Mouse (Mus musculus) embryonic stem cell, embryonic (primary cell): ENCODE results near the gene Mlycd.

ENCODE experiments used
- CTCF ChIA-PET, 4 experiments: fragments of 300-600 bp in 2 of 4; fragments of 350-600 bp in 2 of 4; sonication (Branson Sonifier 250); formaldehyde crosslinking; loops; one replicate each; lab custom pipeline; 2022; ENCODE audit warnings: inconsistent platforms in 2 of 4; lab: Charles Lee
- POLR2A ChIA-PET, 4 experiments: fragments of 300-600 bp in 2 of 4; fragments of 350-600 bp in 2 of 4; sonication (Branson Sonifier 250); formaldehyde crosslinking; loops; one replicate each; lab custom pipeline; 2022; ENCODE audit warnings: antibody characterized with exemption in 4 of 4, inconsistent platforms in 1 of 4; lab: Charles Lee

Mlycd gene

GRCm38 (mm10) chr8:119435527-119435926, 40.8 kb downstream of the Mlycd start:
- CTCF ChIA-PET, result interaction anchor here in 3 of 4 experiments (0.6 to 1.5 kb wide), 3 partner anchors 12 to 233 kb away, joined by 3 to 4 read pairs (median 3); no protein-coding TSS in a partner anchor
- POLR2A ChIA-PET, result interaction anchor here in 1 of 4 experiments (0.8 kb wide), 1 partner anchor 18 kb away, joined by 3 read pairs; no protein-coding TSS in a partner anchor

DNA sequence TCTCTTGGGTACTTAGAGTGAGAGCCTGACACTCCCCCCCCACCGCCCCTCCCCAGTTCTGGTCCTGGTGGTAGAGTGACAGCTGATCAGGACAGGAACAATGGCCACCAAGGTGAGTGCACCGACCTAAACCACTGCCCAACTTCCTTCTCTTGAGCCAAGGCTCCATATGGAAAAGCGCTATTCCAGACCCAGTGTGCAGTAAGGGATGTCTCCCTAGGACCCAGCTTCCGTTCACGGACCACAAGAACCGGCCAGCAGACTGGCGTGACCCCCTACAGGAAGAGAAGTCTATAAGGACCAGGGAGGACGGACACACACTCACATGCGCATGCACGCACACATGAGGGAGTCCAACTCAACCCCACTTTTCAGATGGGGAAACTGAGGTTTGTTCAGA, 41.7 kb downstream of the Mlycd start:
- ChIA-PET POLR2A (no interaction called here), CTCF (interaction anchor here in 2 of 4 experiments (0.7 to 3.6 kb wide), 3 partner anchors 60 to 240 kb away, joined by 3 to 9 read pairs (median 5); no protein-coding TSS in a partner anchor)

- POLR2A ChIA-PET, result interaction anchor here in 1 of 4 experiments (1.0 kb wide), 1 partner anchor 69 kb away, joined by 3 read pairs; no protein-coding TSS in a partner anchor
- CTCF ChIA-PET, result interaction anchor here (0.6 to 3.6 kb wide), 7 partner anchors 24 to 1974 kb away, joined by 3 to 9 read pairs (median 3); partner anchors contain the start of gene Taf1c (in 1 of the 4)
These were observed 42.3 kb downstream of the Mlycd start for GRCm38 (mm10) chr8:119436933-119437332.

DNA sequence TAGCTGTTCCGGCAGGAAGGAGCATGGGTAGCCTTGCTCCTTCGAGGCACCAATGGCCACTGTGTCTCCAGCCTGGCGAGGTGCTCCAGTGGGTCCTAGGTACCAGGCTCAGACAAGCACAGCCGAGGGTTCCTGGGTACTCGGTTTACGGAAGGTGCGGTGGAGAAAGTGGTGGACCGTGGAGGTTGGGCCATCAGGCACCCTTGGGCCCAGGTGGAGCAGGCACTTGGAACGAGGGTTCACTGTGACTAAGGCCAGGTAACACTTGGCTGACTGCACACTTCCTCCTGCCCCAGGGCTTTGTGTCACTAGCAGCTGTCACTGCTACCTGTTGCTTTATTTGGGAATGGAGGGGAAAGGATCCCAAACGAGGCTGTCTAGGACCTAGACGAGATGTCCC, 42.8 kb downstream of the Mlycd start:
- CTCF ChIA-PET, result interaction anchor here (0.8 to 3.6 kb wide), 5 partner anchors 25 to 239 kb away, joined by 3 to 9 read pairs (median 3); partner anchors contain the start of gene Taf1c (in 1 of the 4)
- POLR2A ChIA-PET, result interaction anchor here in 2 of 4 experiments (0.5 to 1.0 kb wide), 2 partner anchors 68 to 313 kb away, joined by 3 read pairs; no protein-coding TSS in a partner anchor

DNA sequence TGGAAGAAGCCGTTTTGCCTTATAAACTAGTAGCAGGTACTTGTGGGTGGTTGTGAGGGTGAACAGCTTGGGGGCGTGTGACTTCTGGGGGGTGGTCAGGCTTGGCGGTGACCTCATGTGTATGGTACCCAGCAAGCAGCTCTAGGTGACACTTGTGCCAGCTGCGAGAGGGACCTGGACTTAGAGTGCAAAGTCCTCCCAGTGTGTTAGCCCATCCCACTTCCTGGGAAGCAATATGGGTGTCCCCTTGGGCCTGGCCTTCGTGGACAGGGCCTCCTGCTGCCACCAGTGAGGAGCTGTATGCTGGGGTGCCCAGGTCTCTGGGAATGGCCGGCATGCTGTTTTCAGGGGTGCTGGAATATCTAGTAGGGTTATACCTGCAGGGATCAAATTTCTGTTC, 44.2 kb downstream of the Mlycd start:
- ChIA-PET POLR2A (interaction anchor here in 3 of 4 experiments (0.8 to 2.5 kb wide), 4 partner anchors 9 to 237 kb away, joined by 3 to 14 read pairs (median 3); partner anchors contain the start of gene Mbtps1 (in 1 of the 3)), CTCF (interaction anchor here in 3 of 4 experiments (0.6 to 4.2 kb wide), 12 partner anchors 11 to 238 kb away, joined by 3 to 35 read pairs (median 6); partner anchors contain the start of gene Taf1c (in 1 of the 3))

DNA sequence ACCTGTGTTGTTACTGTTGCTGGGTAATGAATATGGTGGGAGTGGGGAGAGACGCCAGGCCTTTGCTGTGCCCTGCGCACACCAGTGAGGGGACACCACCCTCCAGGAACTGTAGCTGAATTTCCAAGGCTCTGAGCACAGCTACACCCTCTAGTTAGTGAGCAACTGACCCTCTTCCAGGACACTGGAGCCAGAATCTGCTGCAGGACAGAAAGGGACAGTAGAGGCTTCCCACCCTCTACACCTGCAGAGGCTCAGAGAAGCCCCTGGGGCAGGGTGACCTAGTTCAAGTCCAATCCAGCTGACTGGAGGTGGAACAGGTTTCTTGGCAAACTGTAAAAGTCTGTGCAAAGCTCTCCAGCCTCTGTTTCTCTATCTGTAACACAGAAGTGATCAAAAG, 44.7 kb downstream of the Mlycd start:
- ChIA-PET POLR2A (interaction anchor here in 3 of 4 experiments (0.8 to 2.5 kb wide), 6 partner anchors 8 to 237 kb away, joined by 3 to 14 read pairs (median 4); partner anchors contain the start of gene Mbtps1 (in 1 of the 3)), CTCF (interaction anchor here (0.6 to 4.2 kb wide), 21 partner anchors 9 to 558 kb away, joined by 3 to 35 read pairs (median 11); partner anchors contain the start of gene Taf1c (in 2 of the 4))

DNA sequence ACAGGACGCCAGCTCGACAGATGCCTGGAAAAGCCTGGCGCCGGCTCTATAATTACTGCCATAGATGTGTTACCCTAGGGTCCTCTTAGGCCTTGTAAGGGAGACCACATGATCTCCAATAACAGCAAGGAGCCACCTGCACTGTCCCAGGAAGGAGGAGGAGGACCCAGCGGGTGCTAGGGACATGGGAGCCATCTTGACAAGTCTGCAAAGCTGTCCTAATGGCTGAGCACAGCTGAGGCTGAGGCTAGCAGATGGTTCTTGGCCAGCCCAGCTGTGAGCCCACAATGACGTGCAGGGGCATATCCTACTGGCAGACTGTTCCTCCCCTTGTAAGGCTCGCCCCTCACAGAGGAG, 45.2 kb downstream of the Mlycd start:
- CTCF ChIA-PET, result interaction anchor here (0.6 to 4.2 kb wide), 62 partner anchors 8 to 729 kb away, joined by 3 to 35 read pairs (median 4); partner anchors contain the start of genes Taf1c (in 2 of the 4) and Mlycd (in 1 of the 4)
- POLR2A ChIA-PET, result interaction anchor here in 3 of 4 experiments (0.5 to 2.5 kb wide), 9 partner anchors 10 to 249 kb away, joined by 3 to 14 read pairs (median 5); partner anchors contain the start of gene Mbtps1 (in 2 of the 3)

- ChIA-PET CTCF (interaction anchor here (0.6 to 4.2 kb wide), 89 partner anchors 8 to 1609 kb away, joined by 3 to 35 read pairs (median 4); partner anchors contain the start of genes Taf1c (in 3 of the 4), Mbtps1 (in 1 of the 4), Mlycd (in 1 of the 4) and Tldc1 (in 1 of the 4)), POLR2A (interaction anchor here (0.5 to 2.5 kb wide), 17 partner anchors 8 to 337 kb away, joined by 3 to 14 read pairs (median 4); partner anchors contain the start of genes Mbtps1 (in 2 of the 4), Slc38a8 (in 1 of the 4) and Tldc1 (in 1 of the 4))
These were observed 45.7 kb downstream of the Mlycd start for GRCm38 (mm10) chr8:119440250-119440951.

- POLR2A ChIA-PET, result interaction anchor here (0.6 to 2.5 kb wide), 14 partner anchors 9 to 337 kb away, joined by 3 to 14 read pairs (median 4); partner anchors contain the start of genes Mbtps1 (in 2 of the 4), Slc38a8 (in 1 of the 4) and Tldc1 (in 1 of the 4)
- CTCF ChIA-PET, result interaction anchor here (0.6 to 4.2 kb wide), 80 partner anchors 9 to 1610 kb away, joined by 3 to 35 read pairs (median 4); partner anchors contain the start of genes Taf1c (in 3 of the 4), Mlycd (in 2 of the 4), Mbtps1 (in 1 of the 4) and Tldc1 (in 1 of the 4)
These were observed 46.2 kb downstream of the Mlycd start for GRCm38 (mm10) chr8:119440952-119441270.

DNA sequence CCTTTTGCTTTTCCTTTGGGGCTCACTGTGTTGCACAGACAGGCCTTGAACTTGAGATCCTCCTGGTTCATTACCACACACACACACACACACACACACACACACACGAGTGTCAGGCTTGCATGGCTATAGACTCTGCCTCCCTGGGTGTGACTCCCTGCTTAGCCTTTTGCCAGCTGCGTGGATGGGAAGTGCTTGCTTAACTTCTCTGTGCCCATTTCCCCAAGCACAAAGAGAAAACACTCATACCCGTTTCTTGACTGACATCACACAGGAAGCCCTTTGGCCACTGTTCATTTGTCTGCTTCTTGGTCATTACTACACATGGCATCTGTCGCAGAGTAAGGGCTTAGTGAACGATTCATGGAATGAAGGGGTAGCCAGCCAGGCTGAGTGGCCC, 47.3 kb downstream of the Mlycd start:
- ChIA-PET CTCF (interaction anchor here (0.6 to 4.2 kb wide), 23 partner anchors 10 to 337 kb away, joined by 3 to 35 read pairs (median 11); partner anchors contain the start of genes Taf1c (in 1 of the 4) and Tldc1 (in 1 of the 4)), POLR2A (interaction anchor here in 2 of 4 experiments (0.6 to 1.5 kb wide), 4 partner anchors 10 to 336 kb away, joined by 3 to 6 read pairs (median 4); partner anchors contain the start of genes Slc38a8 (in 1 of the 2) and Tldc1 (in 1 of the 2))

DNA sequence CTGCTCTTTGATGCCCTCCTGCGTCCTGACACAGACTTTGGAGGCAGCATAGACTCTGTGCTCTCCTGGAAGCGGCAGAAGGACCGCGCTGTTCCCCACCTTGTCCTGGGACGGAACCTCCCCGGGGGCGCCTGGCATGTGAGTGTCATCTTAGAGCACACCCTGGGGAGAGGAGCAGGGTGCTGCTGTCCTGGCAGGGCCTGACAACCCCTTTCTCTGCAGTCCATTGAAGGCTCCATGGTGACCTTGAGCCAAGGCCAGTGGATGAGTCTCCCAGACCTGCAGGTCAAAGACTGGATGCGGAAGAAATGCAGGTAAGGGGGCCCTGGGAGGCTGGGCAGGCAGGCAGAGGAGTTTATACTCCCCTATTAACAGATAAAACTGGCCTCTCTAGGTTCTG, 48.3 kb downstream of the Mlycd start:
- ChIA-PET CTCF (interaction anchor here in 2 of 4 experiments (0.9 to 1.5 kb wide), 5 partner anchors 31 to 339 kb away, joined by 3 to 5 read pairs (median 3); no protein-coding TSS in a partner anchor), POLR2A (interaction anchor here in 1 of 4 experiments (0.5 kb wide), 1 partner anchor 462 kb away, joined by 4 read pairs; no protein-coding TSS in a partner anchor)

- ChIA-PET CTCF (interaction anchor here (0.5 to 1.5 kb wide), 13 partner anchors 30 to 230 kb away, joined by 3 to 8 read pairs (median 4); partner anchors contain the start of gene Taf1c (in 2 of the 4)), POLR2A (interaction anchor here in 2 of 4 experiments (0.8 to 1.1 kb wide), 2 partner anchors 112 kb away, joined by 3 to 7 read pairs; partner anchors contain the start of gene Mbtps1 (in 2 of the 2))
These were observed 51.7 kb downstream of the Mlycd start, which contains the start of gene Necab2 for GRCm38 (mm10) chr8:119446211-119446989. Gene Necab2 (plus strand): TSS chr8:119446719.

DNA sequence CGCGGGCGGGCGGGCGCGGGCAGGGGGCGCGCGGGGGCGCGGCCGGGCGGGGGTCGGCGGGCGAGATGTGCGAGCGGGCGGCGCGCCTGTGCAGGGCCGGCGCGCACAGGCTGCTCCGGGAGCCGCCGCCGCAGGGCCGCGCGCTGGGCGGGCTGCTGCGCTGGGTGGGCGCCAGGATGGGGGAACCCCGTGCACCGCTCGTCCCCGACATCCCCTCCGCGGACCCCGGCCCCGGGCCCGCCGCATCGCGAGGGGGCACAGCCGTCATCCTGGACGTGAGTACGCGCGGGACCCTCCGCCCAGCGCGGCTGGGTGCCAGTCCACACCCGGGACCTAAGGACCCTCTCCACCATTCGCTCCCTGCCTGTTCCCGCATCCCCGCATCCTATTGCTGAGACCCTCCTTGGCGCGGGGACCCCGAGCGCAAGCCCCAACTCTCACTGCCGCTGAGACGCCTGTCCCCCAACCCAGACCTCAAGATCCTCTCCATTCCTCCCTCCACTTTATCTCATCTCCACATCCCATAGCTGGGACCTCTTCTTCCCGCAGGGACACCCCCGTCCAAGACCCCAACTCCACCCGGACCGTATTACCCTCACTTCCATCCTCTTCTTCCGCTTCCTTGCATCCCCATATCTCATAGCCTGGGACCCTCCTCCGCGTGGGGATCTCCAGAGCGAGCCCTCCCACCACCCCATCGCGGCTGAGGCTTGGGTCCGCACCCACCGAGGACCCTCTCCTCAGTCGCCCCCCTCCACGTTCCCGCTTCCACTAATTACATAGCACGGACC, 52.5 kb downstream of the Mlycd start:
- CTCF ChIA-PET, result interaction anchor here in 2 of 4 experiments (0.5 to 0.7 kb wide), 3 partner anchors 34 to 179 kb away, joined by 3 to 5 read pairs (median 3); no protein-coding TSS in a partner anchor
- POLR2A ChIA-PET, result interaction anchor here in 1 of 4 experiments (1.4 kb wide), 1 partner anchor 8 kb away, joined by 3 read pairs; no protein-coding TSS in a partner anchor

DNA sequence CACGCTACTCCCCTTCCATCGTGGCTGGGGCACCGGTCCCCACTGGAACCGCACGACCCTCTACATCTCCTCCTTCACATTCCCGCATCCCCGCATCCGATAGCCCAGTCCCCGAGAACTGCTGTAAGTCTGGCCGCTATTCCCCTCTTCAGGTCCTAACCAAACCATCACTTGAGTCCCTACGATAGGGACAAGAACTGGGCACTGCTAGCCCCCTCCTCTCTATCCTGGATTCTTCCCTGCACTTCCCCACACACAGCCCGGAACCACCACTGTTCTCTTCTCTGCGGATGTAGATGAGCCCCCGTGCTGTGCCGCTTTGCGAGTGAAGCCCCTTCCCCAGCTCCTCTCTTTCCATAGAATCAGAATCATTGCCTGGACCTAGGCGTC, 53.1 kb downstream of the Mlycd start:
- CTCF ChIA-PET, result interaction anchor here in 3 of 4 experiments (0.5 to 0.9 kb wide), 4 partner anchors 35 to 229 kb away, joined by 3 to 5 read pairs (median 4); no protein-coding TSS in a partner anchor
- POLR2A ChIA-PET, result interaction anchor here in 1 of 4 experiments (1.4 kb wide), 1 partner anchor 9 kb away, joined by 3 read pairs; no protein-coding TSS in a partner anchor

- ChIA-PET CTCF (interaction anchor here in 3 of 4 experiments (0.5 to 3.1 kb wide), 10 partner anchors 9 to 1105 kb away, joined by 3 to 15 read pairs (median 4); no protein-coding TSS in a partner anchor), POLR2A (interaction anchor here in 2 of 4 experiments (0.7 to 1.7 kb wide), 7 partner anchors 39 to 1648 kb away, joined by 3 to 4 read pairs (median 3); partner anchors contain the start of genes Mbtps1 (in 1 of the 2) and Mphosph6 (in 1 of the 2))
These were observed 54.9 kb downstream of the Mlycd start for GRCm38 (mm10) chr8:119449627-119450026.
